Mouse (Mus musculus) heart, postnatal 10 days (tissue): ENCODE measurements around the gene Sdhb. TPM values are rescaled to one million over a fixed set of nuclear protein-coding genes. Genes with fewer than 3 reads are reported as not detected.

Source experiments
- DNase-seq, 2 experiments: peaks; one replicate each; pipeline ENCODE4 v3.0.0; 2021
- intact Hi-C: fragments of 180-260 bp; cut with DNase I; formaldehyde crosslinking; loops from one replicate; pipeline ENCODE4 v1.15.1; 2025
- total RNA-seq, 2 experiments: library from RNA; stranded (reverse); gene quantifications; 2 replicates each; pipeline ENCODE4 v1.2.3; 2021

Gene Sdhb
- total RNA-seq, 2 experiments from 2014 or later, result 725 to 746 TPM

GRCm38 (mm10) chr4:140947487-140948440, 13.2 kb upstream of the Sdhb start:
- intact Hi-C loops, result no loop called here
- DNase-seq, result no peak

- no peak for DNase-seq
- intact Hi-C loops, result no loop called here
Measured at GRCm38 (mm10) chr4:140948481-140948880, 12.5 kb upstream of the Sdhb start.

- intact Hi-C loops, result no loop called here
- no peak for DNase-seq
Measured at GRCm38 (mm10) chr4:140949052-140949451, 12.0 kb upstream of the Sdhb start.

- DNase-seq, result no peak
- intact Hi-C loops, result loop anchor here (10.0 kb wide), 1 partner anchor 395 kb away; no protein-coding TSS in a partner anchor
Measured at GRCm38 (mm10) chr4:140949616-140950015, 11.4 kb upstream of the Sdhb start.

- intact Hi-C loops, result loop anchor here (10.0 kb wide), 1 partner anchor 396 kb away; no protein-coding TSS in a partner anchor
- peak; percentile 74 to 77 for DNase-seq
Measured at GRCm38 (mm10) chr4:140950574-140950973, 10.4 kb upstream of the Sdhb start.

- intact Hi-C loops, result loop anchor here (10.0 kb wide), 1 partner anchor 397 kb away; no protein-coding TSS in a partner anchor
- peak in 1 of 2 experiments; percentile 29 for DNase-seq
Measured at GRCm38 (mm10) chr4:140951861-140952641, 9.0 kb upstream of the Sdhb start.

GRCm38 (mm10) chr4:140957131-140957702, 3.8 kb upstream of the Sdhb start:
- DNase-seq, result no peak

GRCm38 (mm10) chr4:140957725-140958124, 3.3 kb upstream of the Sdhb start:
- intact Hi-C loops, result loop anchor here (1.0 to 10.0 kb wide), 5 partner anchors 55 to 403 kb away; no protein-coding TSS in a partner anchor

More at GRCm38 (mm10) chr4:140957131-140957702, 3.8 kb upstream of the Sdhb start:
- intact Hi-C loops, result loop anchor here (5.0 to 10.0 kb wide), 2 partner anchors 235 to 402 kb away; no protein-coding TSS in a partner anchor

GRCm38 (mm10) chr4:140958319-140958718, 2.7 kb upstream of the Sdhb start:
- DNase-seq, result no peak
- intact Hi-C loops, result loop anchor here (1.0 to 10.0 kb wide), 5 partner anchors 56 to 404 kb away; no protein-coding TSS in a partner anchor

More at GRCm38 (mm10) chr4:140957725-140958124, 3.3 kb upstream of the Sdhb start:
- peak; percentile 88 to 90 for DNase-seq

GRCm38 (mm10) chr4:140959128-140959679, 1.8 kb upstream of the Sdhb start:
- DNase-seq, result no peak
- intact Hi-C loops, result loop anchor here (2.0 to 10.0 kb wide), 3 partner anchors 56 to 404 kb away; no protein-coding TSS in a partner anchor

- intact Hi-C loops, result loop anchor here (2.0 to 10.0 kb wide), 3 partner anchors 57 to 405 kb away; no protein-coding TSS in a partner anchor
- no peak for DNase-seq
Measured at GRCm38 (mm10) chr4:140959715-140960479, 1.1 kb upstream of the Sdhb start.

- intact Hi-C loops, result no loop called here
- DNase-seq, result no peak
Measured at GRCm38 (mm10) chr4:140961467-140962206, 634 bp downstream of the Sdhb start.

- intact Hi-C loops, result no loop called here
- DNase-seq, result no peak
Measured at GRCm38 (mm10) chr4:140962207-140962909, 1.4 kb downstream of the Sdhb start.

- intact Hi-C loops, result loop anchor here (1.0 kb wide), 1 partner anchor 23 kb away; the partner anchor contains the start of gene Atp13a2
- DNase-seq, result peak; percentile 76 to 79
Measured at GRCm38 (mm10) chr4:140962950-140963349, 1.9 kb downstream of the Sdhb start.

- peak; percentile 59 to 60 for DNase-seq
- intact Hi-C loops, result loop anchor here (1.0 kb wide), 2 partner anchors 22 to 67 kb away; partner anchors contain the start of gene Atp13a2
Measured at GRCm38 (mm10) chr4:140963941-140964597, 3.1 kb downstream of the Sdhb start.

GRCm38 (mm10) chr4:140964620-140965019, 3.6 kb downstream of the Sdhb start:
- peak; percentile 79 to 87 for DNase-seq

More at GRCm38 (mm10) chr4:140964620-140965019, 3.6 kb downstream of the Sdhb start:
- intact Hi-C loops, result loop anchor here (1.0 kb wide), 1 partner anchor 67 kb away; no protein-coding TSS in a partner anchor
